Mouse (Mus musculus) C2C12 (cell line): Measurements from ENCODE around the gene Adm2.

Source experiments
- CEBPB ChIP-seq: IDR thresholded peaks from one replicate; pipeline ENCODE4 v1.6.1; 2011; ENCODE audit warnings: low read depth, mild to moderate bottlenecking, control low read depth, moderate library complexity
- CTCF ChIP-seq: IDR thresholded peaks from one replicate; pipeline ENCODE4 v1.5.1; 2011; ENCODE audit not compliant: control insufficient read depth, insufficient read depth, insufficient read length
- FOSL1 ChIP-seq: IDR thresholded peaks from one replicate; pipeline ENCODE4 v1.8.0; 2011; ENCODE audit warnings: mild to moderate bottlenecking, low read length; ENCODE audit not compliant: poor library complexity, insufficient read depth, severe bottlenecking
- MAX ChIP-seq: IDR thresholded peaks from one replicate; pipeline ENCODE4 v1.6.1; 2011; ENCODE audit warnings: mild to moderate bottlenecking, control low read depth
- MYOD1 ChIP-seq: IDR thresholded peaks from one replicate; pipeline ENCODE4 v1.6.1; 2011; ENCODE audit warnings: low read depth; ENCODE audit not compliant: control insufficient read depth, insufficient read length
- MYOG ChIP-seq: IDR thresholded peaks from one replicate; pipeline ENCODE4 v1.6.1; 2011; ENCODE audit not compliant: control insufficient read depth, insufficient read length; ENCODE audit errors: extremely low read depth
- USF1 ChIP-seq: IDR thresholded peaks from one replicate; pipeline ENCODE4 v1.6.1; 2011; ENCODE audit warnings: low read depth, mild to moderate bottlenecking, control low read depth, moderate library complexity

GRCm38 (mm10) chr15:89308406-89309139, 13.9 kb upstream of the Adm2 start:
- no peak for TF ChIP-seq MYOG
- no peak for TF ChIP-seq CTCF
- TF ChIP-seq FOSL1: no peak
- TF ChIP-seq MAX: no peak
- TF ChIP-seq CEBPB: no peak
- TF ChIP-seq MYOD1: no peak
- TF ChIP-seq USF1: no peak
